Mouse (Mus musculus) right cerebral cortex, postnatal 4 days (tissue): ENCODE data around the gene Zfp385b.

Experiments
- DNase-seq: peaks from one replicate; pipeline ENCODE4 v3.0.0-alpha.2; 2022

Zfp385b gene

GRCm38 (mm10) chr2:77781390-77781789 lies 38.0 kb downstream of the Zfp385b start:
- DNase-seq: no peak

GRCm38 (mm10) chr2:77777781-77778180 lies 41.7 kb downstream of the Zfp385b start:
- DNase-seq: no peak

DNA sequence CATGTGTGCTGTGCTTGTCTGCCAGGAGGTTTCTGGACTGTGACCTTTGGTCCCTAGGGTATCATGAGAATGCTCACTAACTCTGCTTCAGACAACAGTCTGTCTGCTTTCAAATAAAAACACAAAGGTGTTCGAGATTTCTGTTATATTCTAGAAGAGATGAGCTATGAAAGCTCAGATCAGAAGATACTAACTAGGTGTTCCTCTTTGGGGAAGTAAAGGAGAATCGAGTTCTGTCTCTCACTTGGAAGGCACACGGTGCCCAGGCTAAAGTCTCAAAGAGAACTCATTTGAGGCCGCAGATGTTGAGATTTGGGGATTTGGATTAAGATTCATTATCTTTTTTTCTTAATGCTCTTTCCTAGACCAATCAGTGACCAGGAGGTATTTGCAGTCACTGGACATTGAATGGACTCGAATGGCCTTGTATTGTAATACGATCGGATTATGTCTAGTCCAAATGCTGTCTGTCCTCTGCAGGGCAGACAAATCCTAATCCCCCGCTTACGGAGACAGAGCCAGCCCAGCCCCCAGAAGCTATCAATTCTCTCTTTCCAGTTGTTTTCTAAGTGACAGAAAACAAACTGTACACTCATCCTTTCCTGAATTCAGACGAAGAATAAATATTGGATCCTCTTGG lies 42.3 kb downstream of the Zfp385b start:
- no peak for DNase-seq

GRCm38 (mm10) chr2:77775247-77775880 lies 44.1 kb downstream of the Zfp385b start:
- no peak for DNase-seq

DNA sequence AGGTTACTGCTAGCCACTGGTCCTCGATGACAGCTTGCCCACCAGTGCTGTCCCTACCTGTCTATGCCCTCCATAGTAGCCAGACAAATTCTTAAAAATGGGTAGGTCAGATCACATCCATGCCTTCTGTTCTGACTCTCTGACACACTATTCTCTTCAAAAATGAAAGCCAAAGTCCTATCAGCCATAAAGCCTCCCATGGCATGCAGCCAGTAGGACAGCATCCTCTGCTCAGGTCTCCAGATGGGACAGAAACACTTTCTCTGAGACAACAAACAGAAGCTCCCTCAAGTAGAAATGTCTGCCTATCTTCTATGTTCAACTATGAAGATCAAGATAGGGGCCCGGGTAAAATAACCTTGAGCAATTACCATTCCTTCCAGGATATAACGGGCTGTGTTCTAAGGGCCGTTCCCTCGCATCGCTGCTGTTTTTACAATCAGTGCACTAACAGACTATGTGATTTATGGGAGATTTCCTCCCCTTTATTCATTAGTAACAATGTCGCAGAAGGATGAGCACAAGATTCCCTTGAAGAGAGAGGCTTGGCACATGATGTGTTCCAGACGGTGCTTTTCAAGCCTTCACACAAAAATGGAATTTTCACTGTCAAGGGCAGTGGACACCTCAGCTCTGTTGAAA lies 49.3 kb downstream of the Zfp385b start:
- no peak for DNase-seq

DNA sequence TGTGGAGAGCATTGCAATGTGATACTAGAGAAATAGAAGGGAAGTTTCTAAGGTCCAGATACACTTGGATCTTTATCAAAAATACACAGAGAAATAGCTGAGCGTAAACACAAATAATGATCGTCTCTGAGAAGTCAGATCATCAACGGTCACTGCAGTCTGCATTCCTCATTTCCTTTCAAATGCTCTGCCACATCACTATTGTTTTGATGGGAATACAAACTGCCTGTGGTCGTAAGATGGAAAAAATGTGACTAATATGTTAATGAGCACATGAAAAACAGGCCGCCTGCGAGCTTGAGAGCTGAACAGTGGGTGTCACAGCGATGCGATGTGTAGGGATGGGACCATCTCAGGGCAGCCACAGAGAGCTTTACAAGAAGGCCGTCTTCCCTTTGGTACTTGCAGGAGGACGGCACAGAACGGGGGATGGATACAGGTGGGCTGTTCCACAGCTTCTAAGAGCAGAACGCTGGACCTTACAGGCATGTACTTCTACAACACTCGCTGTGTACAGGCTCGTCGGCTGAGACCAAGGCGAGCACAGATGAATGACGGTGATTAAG lies 51.0 kb downstream of the Zfp385b start:
- no peak for DNase-seq

DNA sequence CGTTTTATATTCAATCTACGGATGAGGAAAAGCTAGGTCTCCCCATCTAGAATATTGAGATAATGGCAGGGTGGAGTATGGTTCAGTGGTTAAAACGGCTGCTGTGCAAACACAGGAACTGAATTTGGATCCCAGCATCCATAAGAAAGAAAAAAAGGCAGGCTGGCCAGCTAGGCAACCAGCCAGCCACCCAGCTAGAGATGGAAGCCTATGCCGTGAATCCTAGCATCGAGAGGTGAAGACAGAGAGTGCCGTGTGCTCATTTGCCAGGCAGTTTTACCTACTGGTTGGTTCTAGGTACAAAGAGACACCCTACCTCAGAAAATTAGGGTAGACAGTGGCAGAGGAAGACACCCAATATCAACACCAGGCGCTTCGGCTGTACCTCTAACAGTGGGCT lies 57.5 kb downstream of the Zfp385b start:
- DNase-seq: no peak

GRCm38 (mm10) chr2:77758403-77759071 lies 60.9 kb downstream of the Zfp385b start:
- DNase-seq: peak; percentile 46

DNA sequence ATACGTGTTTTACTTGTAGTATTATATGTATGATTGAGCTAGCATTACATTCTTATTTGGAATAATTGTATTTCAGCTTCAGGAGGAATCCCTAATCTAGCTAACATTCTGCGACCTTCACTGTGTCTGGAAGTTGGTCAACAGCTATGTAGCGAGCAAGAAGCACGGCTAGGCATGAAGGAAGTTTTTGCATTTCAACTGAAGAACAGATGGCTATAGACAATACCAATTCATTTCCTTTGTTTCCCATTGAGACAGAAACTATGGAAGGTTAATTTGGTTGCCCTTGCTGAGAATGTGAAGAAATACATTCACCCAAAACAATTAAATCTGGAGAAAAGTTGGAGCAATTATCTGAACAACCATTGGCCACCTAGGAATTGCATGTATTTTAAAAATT lies 66.9 kb downstream of the Zfp385b start:
- DNase-seq: no peak

GRCm38 (mm10) chr2:77749631-77750030 lies 69.8 kb downstream of the Zfp385b start:
- no peak for DNase-seq

DNA sequence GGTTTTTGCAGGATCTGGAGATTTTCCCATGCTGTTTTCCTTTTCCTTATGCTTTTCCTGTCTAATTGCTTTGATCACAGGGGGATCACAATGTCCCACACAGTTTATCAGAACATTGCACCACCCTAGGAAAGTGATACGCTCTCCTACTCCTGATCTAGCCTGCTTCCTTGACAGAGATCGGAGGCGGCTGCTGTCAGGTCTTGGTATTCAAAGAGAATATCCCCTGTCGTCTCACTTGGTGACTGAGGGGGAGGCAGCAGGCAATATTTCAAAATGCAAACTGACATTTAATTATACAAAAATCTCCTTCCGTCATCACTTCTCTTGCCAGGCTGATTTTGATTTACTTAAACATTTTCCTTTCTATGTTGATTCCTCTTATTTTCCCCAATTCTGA lies 73.0 kb downstream of the Zfp385b start:
- DNase-seq: no peak

- DNase-seq: no peak
These were observed 74.2 kb downstream of the Zfp385b start for GRCm38 (mm10) chr2:77745246-77745645.

- no peak for DNase-seq
These were observed 77.1 kb downstream of the Zfp385b start for GRCm38 (mm10) chr2:77742359-77742758.

- DNase-seq: no peak
These were observed 89.2 kb downstream of the Zfp385b start for GRCm38 (mm10) chr2:77730196-77730595.

DNA sequence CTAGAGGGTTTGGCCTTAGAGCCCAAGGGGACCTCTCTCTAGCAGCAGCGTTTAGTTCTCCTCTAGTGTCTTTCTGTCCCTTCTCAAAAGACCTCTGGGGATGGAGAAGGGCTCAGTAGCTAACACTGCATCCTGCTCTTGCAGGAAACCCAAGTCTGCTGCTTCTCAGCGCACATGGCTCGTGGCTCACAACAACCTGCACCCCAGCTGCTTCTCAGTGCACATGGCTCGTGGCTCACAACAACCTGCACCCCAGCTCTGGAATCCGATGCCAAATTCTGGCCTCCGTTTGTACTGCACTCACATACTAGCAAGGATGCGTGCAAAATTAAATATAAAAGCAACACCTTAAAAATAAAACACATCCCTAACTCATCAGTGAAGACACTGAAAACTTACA lies 92.6 kb downstream of the Zfp385b start:
- DNase-seq: no peak

GRCm38 (mm10) chr2:77720806-77721205 lies 98.6 kb downstream of the Zfp385b start:
- no peak for DNase-seq

DNA sequence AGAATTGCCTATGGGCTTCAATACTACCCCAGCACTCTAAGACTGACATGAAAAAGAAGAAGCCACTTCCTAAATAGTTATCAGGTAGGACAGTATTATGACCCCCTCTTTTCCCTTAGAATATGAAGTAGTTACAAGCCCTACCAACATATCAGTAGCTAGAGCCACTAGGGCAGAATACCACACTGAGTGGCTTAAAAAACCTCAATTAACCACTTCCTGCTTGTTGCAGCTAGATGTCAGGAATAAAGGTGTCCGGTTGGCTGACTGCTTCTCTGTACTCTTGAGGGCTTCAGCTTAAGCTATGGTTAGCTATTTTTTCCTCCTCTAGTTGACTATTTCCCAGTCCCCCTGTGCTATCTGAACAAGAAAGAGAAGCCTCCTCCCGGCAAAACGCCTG lies 103.1 kb downstream of the Zfp385b start:
- DNase-seq: no peak

GRCm38 (mm10) chr2:77713886-77714285 lies 105.6 kb downstream of the Zfp385b start:
- DNase-seq: no peak

- no peak for DNase-seq
These were observed 107.7 kb downstream of the Zfp385b start for GRCm38 (mm10) chr2:77711751-77712150.

GRCm38 (mm10) chr2:77709206-77709794 lies 110.1 kb downstream of the Zfp385b start:
- no peak for DNase-seq

DNA sequence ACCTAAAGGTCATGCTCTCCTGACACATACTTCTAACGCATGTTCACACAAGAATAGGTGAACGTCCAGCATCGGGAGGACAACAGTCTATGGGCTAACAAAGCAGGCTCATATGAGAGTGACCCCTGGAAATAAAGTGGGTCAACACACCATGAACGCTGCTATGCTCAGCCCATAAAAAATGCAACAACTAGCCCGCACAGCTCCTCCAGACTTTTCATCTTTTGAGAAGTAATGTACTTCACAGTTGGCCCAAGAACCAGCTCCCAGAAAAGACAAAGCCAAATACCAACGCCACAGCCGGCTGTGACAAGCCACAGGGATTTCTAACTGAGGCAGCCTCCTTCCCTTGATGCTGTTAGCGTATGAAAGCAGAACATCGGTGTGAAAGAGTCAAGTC lies 112.3 kb downstream of the Zfp385b start:
- DNase-seq: no peak

GRCm38 (mm10) chr2:77705476-77705875 lies 114.0 kb downstream of the Zfp385b start:
- no peak for DNase-seq

DNA sequence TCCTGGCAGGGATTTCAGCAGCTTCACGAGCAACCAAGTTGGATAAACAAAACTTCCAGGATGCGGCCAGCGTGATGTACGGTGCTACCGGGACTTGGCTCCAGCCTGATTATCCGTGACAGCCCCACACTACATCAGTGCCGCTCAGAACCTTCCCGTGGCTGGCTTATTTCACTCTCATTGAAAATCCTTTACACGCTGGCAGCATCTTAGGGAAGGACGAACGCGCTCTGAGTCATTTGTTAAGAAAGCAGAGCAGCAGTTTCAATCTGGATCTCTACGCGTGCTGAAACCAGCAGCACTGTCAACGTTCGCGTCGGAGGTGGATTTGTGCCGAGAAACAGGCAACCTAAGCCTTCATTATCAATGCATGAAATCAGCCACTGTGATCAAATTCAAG lies 116.4 kb downstream of the Zfp385b start:
- peak; percentile 35 for DNase-seq
